Mouse (Mus musculus): ENCODE data around the gene Sh3gl1. TPM values are rescaled to one million over a fixed set of nuclear protein-coding genes. Genes with fewer than 3 reads are reported as not detected.

Sh3gl1 gene
- polyA plus RNA-seq, 1 experiment from 2014 or later = 70.5 TPM

GRCm38 (mm10) chr17:56024476-56024875 is 12.0 kb downstream of the Sh3gl1 start:
- Histone ChIP-seq H3K27ac (replicated peaks in 1 of 2; ENCODE audit: control insufficient read depth in 1 of 2, insufficient read depth in 1 of 2, low read depth in 2 of 2, low read length in 2 of 2) (no peak overlapping the region), H3K4me1 (ENCODE audit: control insufficient read depth in 2 of 2, insufficient read depth in 2 of 2, low read length in 2 of 2) (peaks cover 46 to 48% of the 10 kb centered on the region in 2 experiments), H3K9ac (ENCODE audit: low read length) (no peak overlapping the region), H3K27me3 (ENCODE audit: control insufficient read depth, insufficient read depth, low read length) (no peaks in the 10 kb centered on the region), H3K9me3 (ENCODE audit: control insufficient read depth, low read length) (no peaks in the 10 kb centered on the region), H3K4me3 (ENCODE audit: control insufficient read depth in 1 of 2, insufficient read depth in 1 of 2, low read depth in 1 of 2, low read length in 2 of 2) (no peak overlapping the region), H3K36me3 (ENCODE audit: control insufficient read depth, insufficient read depth, low read length) (peaks cover 24% of the 10 kb centered on the region), H3K4me2 (ENCODE audit: low read length) (no peak overlapping the region)
- ATAC-seq (ENCODE audit: insufficient number of reproducible peaks, insufficient read depth, low FRiP score, low read depth) = no peak
- 52% methylated on average over 2 of the region's 2 CpGs for WGBS

- no peak for ATAC-seq (ENCODE audit: insufficient number of reproducible peaks, insufficient read depth, low FRiP score, low read depth)
- H3K9me3 ChIP-seq (ENCODE audit: control insufficient read depth, low read length) = no peaks in the 10 kb centered on the region
- no peaks in the 10 kb centered on the region for H3K27me3 ChIP-seq (ENCODE audit: control insufficient read depth, insufficient read depth, low read length)
- no peak overlapping the region for H3K9ac ChIP-seq (ENCODE audit: low read length)
- H3K27ac ChIP-seq (replicated peaks in 1 of 2; ENCODE audit: control insufficient read depth in 1 of 2, insufficient read depth in 1 of 2, low read depth in 2 of 2, low read length in 2 of 2) = peak overlapping the region; percentile 1 to 3; a peak in 1 of 4 replicates
- no peak overlapping the region for H3K4me3 ChIP-seq (ENCODE audit: control insufficient read depth in 1 of 2, insufficient read depth in 1 of 2, low read depth in 1 of 2, low read length in 2 of 2)
- peaks cover 46 to 48% of the 10 kb centered on the region in 2 experiments for H3K4me1 ChIP-seq (ENCODE audit: control insufficient read depth in 2 of 2, insufficient read depth in 2 of 2, low read length in 2 of 2)
- 36% methylated on average over 5 of the region's 5 CpGs for WGBS
- peaks cover 24% of the 10 kb centered on the region for H3K36me3 ChIP-seq (ENCODE audit: control insufficient read depth, insufficient read depth, low read length)
- H3K4me2 ChIP-seq (ENCODE audit: low read length) = no peak overlapping the region
Measured at GRCm38 (mm10) chr17:56023386-56023785, 13.0 kb downstream of the Sh3gl1 start.

- no peak for ATAC-seq (ENCODE audit: insufficient number of reproducible peaks, insufficient read depth, low FRiP score, low read depth)
- no peak overlapping the region for H3K4me2 ChIP-seq (ENCODE audit: low read length)
- H3K9ac ChIP-seq (ENCODE audit: low read length) = no peak overlapping the region
- H3K27me3 ChIP-seq (ENCODE audit: control insufficient read depth, insufficient read depth, low read length) = no peaks in the 10 kb centered on the region
- no peak overlapping the region for H3K4me3 ChIP-seq (ENCODE audit: control insufficient read depth in 1 of 2, insufficient read depth in 1 of 2, low read depth in 1 of 2, low read length in 2 of 2)
- H3K9me3 ChIP-seq (ENCODE audit: control insufficient read depth, low read length) = no peaks in the 10 kb centered on the region
- H3K36me3 ChIP-seq (ENCODE audit: control insufficient read depth, insufficient read depth, low read length) = peaks cover 27% of the 10 kb centered on the region
- H3K4me1 ChIP-seq (ENCODE audit: control insufficient read depth in 2 of 2, insufficient read depth in 2 of 2, low read length in 2 of 2) = peaks cover 45 to 48% of the 10 kb centered on the region in 2 experiments
- 0 out of 4 replicates have a peak overlapping the region, but pooled peaks of 1 of the 2 experiments have one; percentile 1 for H3K27ac ChIP-seq (replicated peaks in 1 of 2; ENCODE audit: control insufficient read depth in 1 of 2, insufficient read depth in 1 of 2, low read depth in 2 of 2, low read length in 2 of 2)
- WGBS = 89% methylated on average over 4 of the region's 4 CpGs
Measured at GRCm38 (mm10) chr17:56022989-56023290, 13.5 kb downstream of the Sh3gl1 start.

GRCm38 (mm10) chr17:56022131-56022988 is 14.1 kb downstream of the Sh3gl1 start:
- WGBS = 86% methylated on average over 2 of the region's 2 CpGs
- H3K27me3 ChIP-seq (ENCODE audit: control insufficient read depth, insufficient read depth, low read length) = no peaks in the 10 kb centered on the region
- no peak for ATAC-seq (ENCODE audit: insufficient number of reproducible peaks, insufficient read depth, low FRiP score, low read depth)
- H3K27ac ChIP-seq (replicated peaks in 1 of 2; ENCODE audit: control insufficient read depth in 1 of 2, insufficient read depth in 1 of 2, low read depth in 2 of 2, low read length in 2 of 2) = no peak overlapping the region
- no peaks in the 10 kb centered on the region for H3K9me3 ChIP-seq (ENCODE audit: control insufficient read depth, low read length)
- H3K9ac ChIP-seq (ENCODE audit: low read length) = no peak overlapping the region
- peaks cover 28% of the 10 kb centered on the region for H3K36me3 ChIP-seq (ENCODE audit: control insufficient read depth, insufficient read depth, low read length)
- H3K4me3 ChIP-seq (ENCODE audit: control insufficient read depth in 1 of 2, insufficient read depth in 1 of 2, low read depth in 1 of 2, low read length in 2 of 2) = no peak overlapping the region
- H3K4me2 ChIP-seq (ENCODE audit: low read length) = no peak overlapping the region
- peaks cover 41 to 48% of the 10 kb centered on the region in 2 experiments for H3K4me1 ChIP-seq (ENCODE audit: control insufficient read depth in 2 of 2, insufficient read depth in 2 of 2, low read length in 2 of 2)

- Histone ChIP-seq H3K4me2 (ENCODE audit: low read length) (no peak overlapping the region), H3K9me3 (ENCODE audit: control insufficient read depth, low read length) (no peaks in the 10 kb centered on the region), H3K36me3 (ENCODE audit: control insufficient read depth, insufficient read depth, low read length) (peaks cover 38% of the 10 kb centered on the region), H3K4me1 (ENCODE audit: control insufficient read depth in 2 of 2, insufficient read depth in 2 of 2, low read length in 2 of 2) (peaks cover 36 to 40% of the 10 kb centered on the region in 2 experiments), H3K27me3 (ENCODE audit: control insufficient read depth, insufficient read depth, low read length) (no peaks in the 10 kb centered on the region), H3K27ac (replicated peaks in 1 of 2; ENCODE audit: control insufficient read depth in 1 of 2, insufficient read depth in 1 of 2, low read depth in 2 of 2, low read length in 2 of 2) (no peak overlapping the region), H3K4me3 (ENCODE audit: control insufficient read depth in 1 of 2, insufficient read depth in 1 of 2, low read depth in 1 of 2, low read length in 2 of 2) (no peak overlapping the region), H3K9ac (ENCODE audit: low read length) (no peak overlapping the region)
- ATAC-seq (ENCODE audit: insufficient number of reproducible peaks, insufficient read depth, low FRiP score, low read depth) = no peak
- WGBS = 79% methylated on average over 4 of the region's 4 CpGs
Measured at GRCm38 (mm10) chr17:56021161-56021910, 15.1 kb downstream of the Sh3gl1 start.

- Histone ChIP-seq H3K27ac (replicated peaks in 1 of 2; ENCODE audit: control insufficient read depth in 1 of 2, insufficient read depth in 1 of 2, low read depth in 2 of 2, low read length in 2 of 2) (peak overlapping the region in 1 of 2 experiments; percentile 17; a peak in 1 of 4 replicates), H3K27me3 (ENCODE audit: control insufficient read depth, insufficient read depth, low read length) (no peaks in the 10 kb centered on the region), H3K4me2 (ENCODE audit: low read length) (no peak overlapping the region), H3K9me3 (ENCODE audit: control insufficient read depth, low read length) (no peaks in the 10 kb centered on the region), H3K36me3 (ENCODE audit: control insufficient read depth, insufficient read depth, low read length) (peaks cover 46% of the 10 kb centered on the region), H3K4me3 (ENCODE audit: control insufficient read depth in 1 of 2, insufficient read depth in 1 of 2, low read depth in 1 of 2, low read length in 2 of 2) (no peak overlapping the region), H3K4me1 (ENCODE audit: control insufficient read depth in 2 of 2, insufficient read depth in 2 of 2, low read length in 2 of 2) (peaks cover 29 to 32% of the 10 kb centered on the region in 2 experiments), H3K9ac (ENCODE audit: low read length) (no peak overlapping the region)
- whole genome bisulfite sequencing = 85% methylated on average over 6 of the region's 6 CpGs
- ATAC-seq (ENCODE audit: insufficient number of reproducible peaks, insufficient read depth, low FRiP score, low read depth) = no peak
Measured at GRCm38 (mm10) chr17:56020400-56021084, 15.9 kb downstream of the Sh3gl1 start.

GRCm38 (mm10) chr17:56018347-56019131 is 17.9 kb downstream of the Sh3gl1 start:
- H3K27ac ChIP-seq (replicated peaks in 1 of 2; ENCODE audit: control insufficient read depth in 1 of 2, insufficient read depth in 1 of 2, low read depth in 2 of 2, low read length in 2 of 2) = no peak overlapping the region
- no peaks in the 10 kb centered on the region for H3K27me3 ChIP-seq (ENCODE audit: control insufficient read depth, insufficient read depth, low read length)
- no peak overlapping the region for H3K4me3 ChIP-seq (ENCODE audit: control insufficient read depth in 1 of 2, insufficient read depth in 1 of 2, low read depth in 1 of 2, low read length in 2 of 2)
- WGBS = 68% methylated on average over 20 of the region's 20 CpGs
- no peak for ATAC-seq (ENCODE audit: insufficient number of reproducible peaks, insufficient read depth, low FRiP score, low read depth)
- H3K9me3 ChIP-seq (ENCODE audit: control insufficient read depth, low read length) = no peaks in the 10 kb centered on the region
- H3K36me3 ChIP-seq (ENCODE audit: control insufficient read depth, insufficient read depth, low read length) = peaks cover 61% of the 10 kb centered on the region
- H3K4me1 ChIP-seq (ENCODE audit: control insufficient read depth in 2 of 2, insufficient read depth in 2 of 2, low read length in 2 of 2) = peaks cover 12 to 16% of the 10 kb centered on the region in 2 experiments
- no peak overlapping the region for H3K4me2 ChIP-seq (ENCODE audit: low read length)
- no peak overlapping the region for H3K9ac ChIP-seq (ENCODE audit: low read length)
